Mouse (Mus musculus) intestine, embryonic 16.5 days (tissue): ENCODE measurements around the gene Meaf6. TPM values are rescaled to one million over a fixed set of nuclear protein-coding genes. Genes with fewer than 3 reads are reported as not detected.

Experiments
- ATAC-seq: fragments of 200-750 bp; cut with Nextera tagmentation; 2 replicates; pipeline ENCODE4 v1.8.0; 2017; ENCODE audit warnings: moderate TSS enrichment, moderate library complexity
- H3K27ac ChIP-seq: fragments of 300-500 bp; sonication (generic); 2 replicates; pipeline ENCODE4 v1.5.1; 2014; ENCODE audit warnings: mild to moderate bottlenecking, low read length
- H3K27me3 ChIP-seq: fragments of 300-500 bp; sonication (generic); replicated peaks from 2 replicates; pipeline ENCODE4 v1.6.1; 2014; ENCODE audit warnings: low read length, control low read depth, mixed read lengths; ENCODE audit not compliant: control insufficient read depth, insufficient read depth
- H3K36me3 ChIP-seq: fragments of 300-500 bp; sonication (generic); 2 replicates; pipeline ENCODE4 v1.6.1; 2014; ENCODE audit warnings: low read length, control low read depth; ENCODE audit not compliant: control insufficient read depth, insufficient read depth
- H3K4me1 ChIP-seq: fragments of 300-500 bp; sonication (generic); 2 replicates; pipeline ENCODE4 v1.6.1; 2014; ENCODE audit warnings: low read length, control low read depth, mixed read lengths; ENCODE audit not compliant: control insufficient read depth, insufficient read depth
- H3K4me2 ChIP-seq: fragments of 300-500 bp; sonication (generic); 2 replicates; pipeline ENCODE4 v1.6.1; 2014; ENCODE audit warnings: low read depth, low read length, control low read depth
- H3K4me3 ChIP-seq: fragments of 300-500 bp; sonication (generic); 2 replicates; pipeline ENCODE4 v1.5.1; 2014; ENCODE audit warnings: mild to moderate bottlenecking, low read length
- H3K9ac ChIP-seq: fragments of 300-500 bp; sonication (generic); 2 replicates; pipeline ENCODE4 v1.6.1; 2014; ENCODE audit warnings: low read depth, low read length
- H3K9me3 ChIP-seq: fragments of 300-500 bp; sonication (generic); 2 replicates; pipeline ENCODE4 v1.6.1; 2016; ENCODE audit warnings: low read length, control low read depth; ENCODE audit not compliant: control insufficient read depth
- WGBS: fragments of 180-500 bp; shearing (Covaris S2); extraction: QIAGEN DNeasy Blood & Tissue Kit; methylation state at CpG from one replicate; pipeline ENCODE4 v1.1.7; 2014; 5-methylcytosine and 5-hydroxymethylcytosine counted together
- polyA plus RNA-seq: library from polyadenylated mRNA; unstranded; fragments of >200 nt; fragmentation: Nextera tagmentation; extraction: Ambion mirVana; gene quantifications from 2 replicates; pipeline ENCODE4 v1.2.1, GENCODE M21; 2015

The Meaf6 gene
- polyA plus RNA-seq, 1 experiment from 2014 or later, result 40.3 TPM

- Histone ChIP-seq H3K4me3 (no peak overlapping the region), H3K27ac (no peak overlapping the region), H3K4me1 (peaks cover 5% of the 10 kb centered on the region; the same call in 1 of the 2 replicates), H3K27me3 (0 out of 2 replicates have a peak, but pooled peaks cover 3% of the 10 kb centered on the region), H3K4me2 (no peak overlapping the region), H3K9me3 (no peaks in the 10 kb centered on the region), H3K9ac (no peak overlapping the region), H3K36me3 (no peaks in the 10 kb centered on the region)
- 26% methylated on average over 5 of the region's 5 CpGs for WGBS
- no peak for ATAC-seq
Measured at GRCm38 (mm10) chr4:125132394-125132793, 47.5 kb downstream of the Meaf6 start.

GRCm38 (mm10) chr4:125134192-125134591 lies 49.3 kb downstream of the Meaf6 start:
- Histone ChIP-seq H3K4me3 (no peak overlapping the region), H3K4me2 (no peak overlapping the region), H3K9me3 (no peaks in the 10 kb centered on the region), H3K9ac (no peak overlapping the region), H3K4me1 (no peaks in the 10 kb centered on the region), H3K36me3 (no peaks in the 10 kb centered on the region), H3K27me3 (0 out of 2 replicates have a peak, but pooled peaks cover 3% of the 10 kb centered on the region), H3K27ac (no peak overlapping the region)
- ATAC-seq, result no peak
- 78% methylated on average over 4 of the region's 4 CpGs for WGBS

- no peak for ATAC-seq
- WGBS, result 75% methylated on average over 5 of the region's 5 CpGs
- H3K9me3 ChIP-seq, result no peaks in the 10 kb centered on the region
- H3K4me2 ChIP-seq, result no peak overlapping the region
- no peaks in the 10 kb centered on the region for H3K36me3 ChIP-seq
- H3K9ac ChIP-seq, result no peak overlapping the region
- H3K27me3 ChIP-seq, result 0 out of 2 replicates have a peak, but pooled peaks cover 3% of the 10 kb centered on the region
- H3K4me1 ChIP-seq, result no peaks in the 10 kb centered on the region
- no peak overlapping the region for H3K27ac ChIP-seq
- no peak overlapping the region for H3K4me3 ChIP-seq
Measured at GRCm38 (mm10) chr4:125134631-125135030, 49.7 kb downstream of the Meaf6 start.

- no peaks in the 10 kb centered on the region for H3K36me3 ChIP-seq
- 0 out of 2 replicates have a peak, but pooled peaks cover 3% of the 10 kb centered on the region for H3K27me3 ChIP-seq
- no peak overlapping the region for H3K4me2 ChIP-seq
- no peaks in the 10 kb centered on the region for H3K4me1 ChIP-seq
- no peak overlapping the region for H3K9ac ChIP-seq
- no peaks in the 10 kb centered on the region for H3K9me3 ChIP-seq
- 80% methylated on average over 10 of the region's 10 CpGs for WGBS
- ATAC-seq, result no peak
- H3K4me3 ChIP-seq, result no peak overlapping the region
- H3K27ac ChIP-seq, result no peak overlapping the region
Measured at GRCm38 (mm10) chr4:125135076-125135855, 50.3 kb downstream of the Meaf6 start.

GRCm38 (mm10) chr4:125136303-125136888 lies 51.5 kb downstream of the Meaf6 start:
- no peak for ATAC-seq
- H3K27me3 ChIP-seq, result 0 out of 2 replicates have a peak, but pooled peaks cover 3% of the 10 kb centered on the region
- no peaks in the 10 kb centered on the region for H3K9me3 ChIP-seq
- H3K4me2 ChIP-seq, result no peak overlapping the region
- WGBS, result 53% methylated on average over 12 of the region's 12 CpGs
- no peaks in the 10 kb centered on the region for H3K36me3 ChIP-seq
- H3K4me1 ChIP-seq, result no peaks in the 10 kb centered on the region
- no peak overlapping the region for H3K4me3 ChIP-seq
- no peak overlapping the region for H3K9ac ChIP-seq
- no peak overlapping the region for H3K27ac ChIP-seq

- Histone ChIP-seq H3K36me3 (no peaks in the 10 kb centered on the region), H3K27ac (no peak overlapping the region), H3K4me3 (no peak overlapping the region), H3K27me3 (0 out of 2 replicates have a peak, but pooled peaks cover 3% of the 10 kb centered on the region), H3K4me1 (no peaks in the 10 kb centered on the region), H3K9me3 (no peaks in the 10 kb centered on the region), H3K9ac (no peak overlapping the region), H3K4me2 (no peak overlapping the region)
- no peak for ATAC-seq
- WGBS, result 39% methylated on average over 7 of the region's 7 CpGs
Measured at GRCm38 (mm10) chr4:125138321-125138720, 53.4 kb downstream of the Meaf6 start.

GRCm38 (mm10) chr4:125144211-125144610 lies 59.3 kb downstream of the Meaf6 start:
- H3K27me3 ChIP-seq, result no peaks in the 10 kb centered on the region
- H3K9me3 ChIP-seq, result no peaks in the 10 kb centered on the region
- H3K4me2 ChIP-seq, result no peak overlapping the region
- 71% methylated on average over 5 of the region's 5 CpGs for WGBS
- H3K4me1 ChIP-seq, result no peaks in the 10 kb centered on the region
- ATAC-seq, result no peak
- no peak overlapping the region for H3K27ac ChIP-seq
- no peak overlapping the region for H3K4me3 ChIP-seq
- no peaks in the 10 kb centered on the region for H3K36me3 ChIP-seq
- no peak overlapping the region for H3K9ac ChIP-seq

- Histone ChIP-seq H3K4me1 (no peaks in the 10 kb centered on the region), H3K36me3 (no peaks in the 10 kb centered on the region), H3K4me3 (no peak overlapping the region), H3K9me3 (no peaks in the 10 kb centered on the region), H3K27me3 (no peaks in the 10 kb centered on the region), H3K4me2 (no peak overlapping the region), H3K27ac (no peak overlapping the region), H3K9ac (no peak overlapping the region)
- ATAC-seq, result no peak
- 49% methylated on average over 7 of the region's 7 CpGs for WGBS
Measured at GRCm38 (mm10) chr4:125144627-125145026, 59.7 kb downstream of the Meaf6 start.

- Histone ChIP-seq H3K4me3 (no peak overlapping the region), H3K9ac (no peak overlapping the region), H3K27ac (no peak overlapping the region), H3K36me3 (no peaks in the 10 kb centered on the region), H3K4me2 (no peak overlapping the region), H3K4me1 (no peaks in the 10 kb centered on the region), H3K9me3 (no peaks in the 10 kb centered on the region), H3K27me3 (no peaks in the 10 kb centered on the region)
- 22% methylated on average over 10 of the region's 10 CpGs for WGBS
- ATAC-seq, result no peak
Measured at GRCm38 (mm10) chr4:125145213-125145612, 60.3 kb downstream of the Meaf6 start.
